Mouse (Mus musculus): ENCODE measurements around the gene Nt5c3b. TPM values are rescaled to one million over a fixed set of nuclear protein-coding genes. Genes with fewer than 3 reads are reported as not detected.

The Nt5c3b gene
- total and polyA plus RNA-seq, 2 experiments from 2014 or later: 68.3 to 84.7 TPM

DNA sequence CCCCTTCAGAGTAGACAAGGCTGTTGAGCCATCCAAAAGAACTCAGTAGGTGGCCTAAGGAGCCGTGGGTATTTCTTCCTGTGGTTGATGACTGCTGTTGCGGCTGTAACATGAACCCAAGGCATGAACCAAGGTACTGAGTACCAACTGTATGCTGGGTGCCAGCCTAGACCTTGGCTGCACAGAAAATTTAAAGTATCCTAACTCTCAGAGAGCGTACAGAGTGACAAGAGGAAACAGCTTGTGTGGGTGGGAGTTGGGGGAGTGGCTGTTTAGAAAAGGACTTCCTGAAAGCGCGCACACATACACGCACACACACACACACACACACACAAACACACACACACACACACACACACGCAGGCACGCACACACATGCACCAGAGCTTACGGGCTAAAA is 42.3 kb downstream of the Nt5c3b start:
- H3K4me3 ChIP-seq (ENCODE audit: low read depth, low read length): no peak overlapping the region
- H3K27ac ChIP-seq (ENCODE audit: low read depth): peak overlapping the region; percentile 94
- WGBS: 55% methylated on average over 9 of the region's 9 CpGs
- H3K9me3 ChIP-seq (replicated peaks; ENCODE audit: control insufficient read depth, low read length): no peaks in the 10 kb centered on the region
- ATAC-seq (ENCODE audit: insufficient read depth, low read depth) (no peak), DNase-seq (ENCODE audit: low spot score) (no peak)
- peaks cover 65% of the 10 kb centered on the region for H3K4me1 ChIP-seq (ENCODE audit: control insufficient read depth, insufficient read depth)
- H3K9ac ChIP-seq (replicated peaks; ENCODE audit: low read depth, low read length): no peak overlapping the region
- TF ChIP-seq EP300 (IDR thresholded peaks at IDR 0.05; ENCODE audit: low read depth) (no peak), CTCF (IDR thresholded peaks at IDR 0.05; ENCODE audit: low read depth) (no peak)
- no peaks in the 10 kb centered on the region for H3K36me3 ChIP-seq (replicated peaks; ENCODE audit: control insufficient read depth, insufficient read depth, low read length)
- H3K4me2 ChIP-seq (ENCODE audit: low read depth, low read length): peak overlapping the region; percentile 17; the same call in 1 of the 2 replicates
- no peaks in the 10 kb centered on the region for H3K27me3 ChIP-seq (ENCODE audit: control insufficient read depth, insufficient read depth, low read length)

DNA sequence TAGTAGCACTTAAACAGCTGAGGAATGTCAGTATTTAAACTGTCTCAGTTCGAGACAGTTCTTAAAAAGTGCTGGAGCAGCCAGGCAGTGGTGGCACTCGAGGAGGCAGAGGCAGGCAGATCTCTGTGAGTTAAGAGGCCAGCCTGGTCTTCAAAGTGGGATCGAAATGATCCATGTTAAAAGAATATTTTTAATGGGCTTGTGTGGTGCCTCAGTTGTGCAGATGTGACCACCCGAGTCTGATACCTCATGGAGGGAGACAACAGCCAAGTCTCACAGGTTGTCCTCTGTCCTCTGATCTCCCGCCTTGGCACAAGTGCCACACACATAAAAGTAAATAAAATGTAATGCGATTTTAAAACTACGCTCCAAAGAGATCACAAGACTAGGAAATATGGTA is 43.1 kb downstream of the Nt5c3b start:
- no peak for DNase-seq (ENCODE audit: low spot score)
- H3K4me2 ChIP-seq (ENCODE audit: low read depth, low read length): no peak overlapping the region
- no peak overlapping the region for H3K9ac ChIP-seq (replicated peaks; ENCODE audit: low read depth, low read length)
- 91% methylated on average over 7 of the region's 7 CpGs for WGBS
- H3K4me3 ChIP-seq (ENCODE audit: low read depth, low read length): no peak overlapping the region
- 0 out of 2 replicates have a peak, but pooled peaks cover under 1% of the 10 kb centered on the region for H3K36me3 ChIP-seq (replicated peaks; ENCODE audit: control insufficient read depth, insufficient read depth, low read length)
- no peaks in the 10 kb centered on the region for H3K27me3 ChIP-seq (ENCODE audit: control insufficient read depth, insufficient read depth, low read length)
- no peak for ATAC-seq (ENCODE audit: insufficient read depth, low read depth)
- no peaks in the 10 kb centered on the region for H3K9me3 ChIP-seq (replicated peaks; ENCODE audit: control insufficient read depth, low read length)
- 0 out of 2 replicates have a peak overlapping the region, but pooled peaks have one; percentile 12 for H3K27ac ChIP-seq (ENCODE audit: low read depth)
- peaks cover 65% of the 10 kb centered on the region for H3K4me1 ChIP-seq (ENCODE audit: control insufficient read depth, insufficient read depth)
- TF ChIP-seq EP300 (IDR thresholded peaks at IDR 0.05; ENCODE audit: low read depth) (no peak), CTCF (IDR thresholded peaks at IDR 0.05; ENCODE audit: low read depth) (no peak)

DNA sequence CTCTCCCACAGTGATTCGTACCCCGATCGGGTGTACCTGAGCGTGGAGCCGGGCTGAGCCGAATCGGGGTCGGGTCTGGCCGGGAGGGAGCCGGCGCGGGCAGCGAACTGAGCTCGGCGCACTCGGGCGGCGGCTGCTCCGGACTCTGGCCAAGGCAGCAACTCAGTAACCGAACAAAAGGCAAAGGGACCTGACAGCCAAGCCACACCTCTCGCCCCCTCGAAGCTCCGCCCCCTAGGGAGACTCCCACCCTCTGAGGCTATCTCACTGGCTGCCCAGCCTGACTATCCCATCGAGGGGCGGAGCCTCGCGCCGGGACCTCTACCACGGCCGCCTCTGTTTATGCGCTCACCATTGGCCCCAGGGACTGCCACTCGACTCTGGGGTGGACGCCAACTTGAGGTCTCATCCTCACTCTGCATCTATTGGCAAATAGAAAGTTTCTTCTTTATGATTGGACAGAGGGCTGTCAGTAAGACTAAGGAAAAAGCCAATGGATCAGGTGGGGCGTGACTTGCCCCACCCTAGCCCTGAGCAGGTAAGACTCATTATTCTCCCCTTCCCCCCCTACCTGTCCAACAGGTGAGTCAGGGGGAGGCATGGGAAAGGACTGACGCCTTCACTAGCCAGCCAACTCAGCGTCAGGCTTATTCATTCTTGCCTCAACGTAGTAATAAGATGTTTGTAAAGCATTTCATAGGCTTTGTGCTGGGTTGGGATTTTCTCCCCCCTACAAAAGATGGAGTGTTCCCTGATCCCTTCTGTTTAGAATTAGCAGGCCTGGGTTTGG is 43.8 kb downstream of the Nt5c3b start, which contains the start of gene Jup:
Gene Jup, minus strand, starts transcription at position 164 of the 790 bp plus-strand sequence.
- WGBS: 2% methylated on average over 37 of the region's 37 CpGs
- Histone ChIP-seq H3K27me3 (ENCODE audit: control insufficient read depth, insufficient read depth, low read length) (no peaks in the 10 kb centered on the region), H3K4me3 (ENCODE audit: low read depth, low read length) (peak within 1 kb of the TSS; percentile 79), H3K9me3 (replicated peaks; ENCODE audit: control insufficient read depth, low read length) (no peaks in the 10 kb centered on the region), H3K4me2 (ENCODE audit: low read depth, low read length) (peak within 1 kb of the TSS; percentile 82), H3K27ac (ENCODE audit: low read depth) (peak within 1 kb of the TSS; percentile 89), H3K36me3 (replicated peaks; ENCODE audit: control insufficient read depth, insufficient read depth, low read length) (0 out of 2 replicates have a peak, but pooled peaks cover 4% of the 10 kb centered on the region), H3K4me1 (ENCODE audit: control insufficient read depth, insufficient read depth) (peaks cover 65% of the 10 kb centered on the region), H3K9ac (replicated peaks; ENCODE audit: low read depth, low read length) (peak within 1 kb of the TSS; percentile 86)
- TF ChIP-seq EP300 (IDR thresholded peaks at IDR 0.05; ENCODE audit: low read depth) (0 out of 2 replicates have a peak, but pooled peaks have one; percentile 7), CTCF (IDR thresholded peaks at IDR 0.05; ENCODE audit: low read depth) (no peak)
- peak; percentile 96 for ATAC-seq (ENCODE audit: insufficient read depth, low read depth)
- DNase-seq (ENCODE audit: low spot score): peak; percentile 99

DNA sequence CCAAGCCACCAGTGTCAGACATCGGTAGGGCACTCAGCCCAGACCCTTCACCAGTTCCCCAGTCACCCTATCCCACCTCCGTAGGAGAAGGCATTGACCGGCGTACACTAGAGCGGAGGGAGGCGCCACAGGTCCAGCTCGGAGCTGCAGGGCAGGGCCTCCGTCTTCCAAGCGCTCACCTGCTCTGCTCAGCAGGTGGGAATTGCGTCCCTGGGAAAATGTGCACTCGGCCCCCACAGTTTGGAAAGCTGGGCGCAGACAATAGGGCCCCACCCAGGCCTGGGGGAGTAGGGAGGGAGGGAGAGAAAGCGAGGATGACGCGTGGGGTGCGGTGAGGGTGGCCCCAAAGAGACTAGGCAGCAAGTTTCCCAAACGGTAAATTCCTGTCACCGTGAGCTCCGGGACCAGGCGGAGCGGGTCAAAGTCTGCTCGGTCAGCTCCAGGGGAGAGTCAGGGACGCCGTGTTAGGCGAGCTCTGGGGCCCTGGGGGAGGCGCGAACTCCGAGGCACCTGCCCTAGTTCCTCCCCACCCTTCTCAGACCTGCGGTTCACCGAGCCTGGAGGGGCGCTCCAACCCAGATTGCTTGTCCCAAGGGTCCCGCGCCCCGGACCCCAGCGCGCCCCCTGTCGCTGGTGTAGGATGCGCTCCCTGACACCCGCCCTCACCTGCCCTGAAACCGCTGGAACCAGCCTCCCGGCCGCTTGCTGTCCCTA is 44.6 kb downstream of the Nt5c3b start:
- Histone ChIP-seq H3K9me3 (replicated peaks; ENCODE audit: control insufficient read depth, low read length) (no peaks in the 10 kb centered on the region), H3K27me3 (ENCODE audit: control insufficient read depth, insufficient read depth, low read length) (no peaks in the 10 kb centered on the region), H3K27ac (ENCODE audit: low read depth) (peak overlapping the region; percentile 89), H3K4me2 (ENCODE audit: low read depth, low read length) (peak overlapping the region; percentile 82), H3K9ac (replicated peaks; ENCODE audit: low read depth, low read length) (peak overlapping the region; percentile 86), H3K4me1 (ENCODE audit: control insufficient read depth, insufficient read depth) (peaks cover 67% of the 10 kb centered on the region), H3K36me3 (replicated peaks; ENCODE audit: control insufficient read depth, insufficient read depth, low read length) (0 out of 2 replicates have a peak, but pooled peaks cover 4% of the 10 kb centered on the region), H3K4me3 (ENCODE audit: low read depth, low read length) (peak overlapping the region; percentile 79)
- DNase-seq (ENCODE audit: low spot score): peak; percentile 44
- peak; percentile 11 for ATAC-seq (ENCODE audit: insufficient read depth, low read depth)
- TF ChIP-seq CTCF (IDR thresholded peaks at IDR 0.05; ENCODE audit: low read depth) (peak; percentile 42), EP300 (IDR thresholded peaks at IDR 0.05; ENCODE audit: low read depth) (peak; percentile 50; the same call in 1 of the 2 replicates)
- WGBS: under 1% methylated on average over 41 of the region's 42 CpGs

DNA sequence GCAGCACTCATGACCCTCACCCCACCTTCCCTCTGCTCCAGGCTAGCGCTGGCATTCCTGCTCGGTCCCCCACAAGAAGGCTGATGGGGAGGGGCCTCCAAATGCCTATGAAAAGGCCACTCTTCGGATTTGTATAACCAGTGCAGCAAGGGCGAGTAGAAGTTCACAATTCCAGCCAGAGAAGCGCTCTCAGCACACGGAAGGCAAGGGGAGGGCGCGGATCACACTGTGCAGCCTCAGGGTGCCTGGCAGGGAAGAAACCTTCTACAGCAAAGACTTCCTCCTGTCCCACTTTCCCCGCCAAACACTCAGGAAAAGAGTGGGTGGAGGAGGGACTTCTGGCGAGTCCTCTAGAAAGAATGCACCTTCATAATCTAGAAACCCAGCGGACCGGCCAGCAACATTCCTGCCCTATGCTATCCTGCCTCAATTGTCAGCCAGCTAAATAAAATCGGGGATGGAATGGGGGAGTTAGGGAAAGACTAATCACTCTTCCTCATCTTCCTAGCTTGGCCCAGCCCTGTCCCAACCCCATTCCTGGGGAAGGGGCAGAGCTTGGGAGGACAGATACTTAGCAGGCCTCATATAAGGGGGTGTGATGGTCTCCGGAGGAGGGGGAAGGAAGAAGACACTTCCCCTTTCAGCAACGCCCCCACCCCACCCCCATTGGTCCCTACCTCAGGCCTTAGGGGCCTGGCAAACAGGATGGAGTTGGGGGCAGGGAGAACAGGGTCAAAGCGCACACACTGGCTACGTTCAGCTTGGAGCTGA is 45.6 kb downstream of the Nt5c3b start:
- no peak for ATAC-seq (ENCODE audit: insufficient read depth, low read depth)
- WGBS: 8% methylated on average over 17 of the region's 17 CpGs
- TF ChIP-seq CTCF (IDR thresholded peaks at IDR 0.05; ENCODE audit: low read depth) (no peak), EP300 (IDR thresholded peaks at IDR 0.05; ENCODE audit: low read depth) (peak; percentile 71)

More for the DNA sequence above, 45.6 kb downstream of the Nt5c3b start:
- H3K4me2 ChIP-seq (ENCODE audit: low read depth, low read length): peak overlapping the region; percentile 82
- peak overlapping the region; percentile 86 for H3K9ac ChIP-seq (replicated peaks; ENCODE audit: low read depth, low read length)
- DNase-seq (ENCODE audit: low spot score): peak; percentile 47
- H3K27me3 ChIP-seq (ENCODE audit: control insufficient read depth, insufficient read depth, low read length): no peaks in the 10 kb centered on the region
- H3K4me1 ChIP-seq (ENCODE audit: control insufficient read depth, insufficient read depth): peaks cover 67% of the 10 kb centered on the region
- H3K36me3 ChIP-seq (replicated peaks; ENCODE audit: control insufficient read depth, insufficient read depth, low read length): 0 out of 2 replicates have a peak, but pooled peaks cover 4% of the 10 kb centered on the region
- peak overlapping the region; percentile 89 for H3K27ac ChIP-seq (ENCODE audit: low read depth)
- peak overlapping the region; percentile 79 for H3K4me3 ChIP-seq (ENCODE audit: low read depth, low read length)
- H3K9me3 ChIP-seq (replicated peaks; ENCODE audit: control insufficient read depth, low read length): no peaks in the 10 kb centered on the region
